Mouse (Mus musculus): ENCODE data around the gene Gse1. TPM values are rescaled to one million over a fixed set of nuclear protein-coding genes. Genes with fewer than 3 reads are reported as not detected.
"Not testable (repeated sequence)": the region's sequence is repeated elsewhere in the genome, so short reads cannot be mapped to it uniquely, and the experiment has no call there.

Gse1 gene
- polyA plus RNA-seq, 1 experiment from 2014 or later, result 15.4 TPM

GRCm38 (mm10) chr8:120324555-120324954 is 96.3 kb downstream of the Gse1 start:
- Histone ChIP-seq H3K4me1 (replicated peaks) (peaks cover 47% of the 10 kb centered on the region), H3K27me3 (no peaks in the 10 kb centered on the region), H3K4me3 (no peak overlapping the region), H3K9ac (no peak overlapping the region), H3K9me3 (no peaks in the 10 kb centered on the region), H3K4me2 (no peak overlapping the region), H3K27ac (replicated peaks) (no peak overlapping the region), H3K36me3 (no peaks in the 10 kb centered on the region)
- no peak for ATAC-seq (ENCODE audit: low FRiP score, low read depth)
- 58% methylated on average over 3 of the region's 3 CpGs for WGBS

DNA sequence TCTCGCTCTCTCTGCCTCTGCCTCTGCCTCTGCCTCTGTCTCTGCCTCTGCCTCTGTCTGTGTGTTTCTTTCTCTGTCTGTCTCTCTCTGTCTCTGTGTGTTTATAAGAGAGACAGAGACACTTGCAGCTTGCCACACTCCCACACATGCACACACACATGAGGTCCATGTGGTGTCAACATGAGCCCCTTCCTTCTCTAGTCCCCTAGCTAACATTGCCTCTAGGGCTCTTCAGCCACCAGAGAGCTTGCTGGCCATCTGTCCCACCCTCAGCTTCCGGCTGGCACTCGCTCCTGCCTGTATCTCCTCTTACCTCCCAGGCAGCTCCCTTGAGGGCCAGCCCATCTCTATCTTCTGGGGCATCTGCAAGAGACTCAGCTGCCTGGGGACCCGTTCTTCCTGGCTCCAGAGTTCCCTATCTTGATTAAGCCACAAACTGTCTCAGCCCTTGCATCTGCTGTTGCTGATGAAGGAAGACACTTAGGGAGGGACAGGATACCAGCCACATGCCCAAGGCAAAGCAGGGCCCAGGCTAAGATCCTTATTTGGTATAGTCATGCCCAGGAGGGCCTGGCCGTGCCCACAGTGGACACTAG is 97.0 kb downstream of the Gse1 start:
- 49% methylated on average over 5 of the region's 5 CpGs for WGBS
- H3K4me1 ChIP-seq (replicated peaks), result peaks cover 49% of the 10 kb centered on the region
- no peaks in the 10 kb centered on the region for H3K36me3 ChIP-seq
- H3K4me2 ChIP-seq, result no peak overlapping the region
- no peaks in the 10 kb centered on the region for H3K9me3 ChIP-seq
- no peak overlapping the region for H3K27ac ChIP-seq (replicated peaks)
- no peaks in the 10 kb centered on the region for H3K27me3 ChIP-seq
- H3K9ac ChIP-seq, result no peak overlapping the region
- ATAC-seq (ENCODE audit: low FRiP score, low read depth), result no peak
- H3K4me3 ChIP-seq, result no peak overlapping the region

DNA sequence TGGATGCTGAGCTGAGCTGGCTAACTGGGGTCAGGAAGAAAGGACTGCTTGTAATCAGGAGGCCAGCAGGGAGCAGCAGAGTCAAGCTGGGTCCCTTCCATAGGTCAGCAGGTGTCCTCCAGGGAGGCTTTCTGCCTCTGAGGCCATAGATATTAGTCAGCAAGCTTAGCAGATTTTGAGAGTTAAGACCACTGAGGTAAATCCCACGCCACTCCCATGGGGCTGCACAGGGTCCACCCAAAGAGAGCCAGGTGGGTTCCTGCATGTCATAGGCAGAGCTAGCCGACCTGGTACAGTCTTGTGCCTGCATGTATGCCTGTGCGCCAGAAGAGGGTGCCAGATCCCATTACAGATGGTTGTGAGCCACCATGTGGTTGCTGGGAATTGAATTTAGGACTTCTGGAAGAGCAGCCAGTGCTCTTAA is 98.9 kb downstream of the Gse1 start:
- Histone ChIP-seq H3K4me2 (no peak overlapping the region), H3K4me1 (replicated peaks) (peaks cover 47% of the 10 kb centered on the region), H3K9me3 (no peaks in the 10 kb centered on the region), H3K9ac (no peak overlapping the region), H3K27me3 (no peaks in the 10 kb centered on the region), H3K4me3 (no peak overlapping the region), H3K36me3 (no peaks in the 10 kb centered on the region), H3K27ac (replicated peaks) (no peak overlapping the region)
- ATAC-seq (ENCODE audit: low FRiP score, low read depth), result no peak
- WGBS, result 48% methylated on average over 3 of the region's 3 CpGs

GRCm38 (mm10) chr8:120328361-120329022 is 100.2 kb downstream of the Gse1 start:
- no peak overlapping the region for H3K9ac ChIP-seq
- no peaks in the 10 kb centered on the region for H3K36me3 ChIP-seq
- H3K27ac ChIP-seq (replicated peaks), result no peak overlapping the region
- H3K4me3 ChIP-seq, result no peak overlapping the region
- peaks cover 34% of the 10 kb centered on the region for H3K4me1 ChIP-seq (replicated peaks)
- H3K4me2 ChIP-seq, result no peak overlapping the region
- no peaks in the 10 kb centered on the region for H3K27me3 ChIP-seq
- WGBS, result 92% methylated on average over 13 of the region's 13 CpGs
- no peaks in the 10 kb centered on the region for H3K9me3 ChIP-seq
- ATAC-seq (ENCODE audit: low FRiP score, low read depth), result no peak

- H3K9ac ChIP-seq, result no peak overlapping the region
- no peaks in the 10 kb centered on the region for H3K36me3 ChIP-seq
Measured at GRCm38 (mm10) chr8:120329030-120329748, 100.9 kb downstream of the Gse1 start.

GRCm38 (mm10) chr8:120331027-120331426 is 102.8 kb downstream of the Gse1 start:
- H3K27ac ChIP-seq (replicated peaks), result no peak overlapping the region
- no peak for ATAC-seq (ENCODE audit: low FRiP score, low read depth)
- H3K36me3 ChIP-seq, result no peaks in the 10 kb centered on the region
- H3K9ac ChIP-seq, result no peak overlapping the region
- WGBS, result 89% methylated on average over 7 of the region's 7 CpGs
- H3K9me3 ChIP-seq, result no peaks in the 10 kb centered on the region
- no peak overlapping the region for H3K4me3 ChIP-seq
- H3K4me2 ChIP-seq, result no peak overlapping the region
- H3K4me1 ChIP-seq (replicated peaks), result peaks cover 32% of the 10 kb centered on the region
- H3K27me3 ChIP-seq, result no peaks in the 10 kb centered on the region

More at GRCm38 (mm10) chr8:120329030-120329748, 100.9 kb downstream of the Gse1 start:
- H3K4me2 ChIP-seq, result no peak overlapping the region
- no peak overlapping the region for H3K27ac ChIP-seq (replicated peaks)
- H3K4me3 ChIP-seq, result no peak overlapping the region
- no peaks in the 10 kb centered on the region for H3K27me3 ChIP-seq
- 72% methylated on average over 11 of the region's 11 CpGs for WGBS
- H3K9me3 ChIP-seq, result no peaks in the 10 kb centered on the region
- peaks cover 27% of the 10 kb centered on the region for H3K4me1 ChIP-seq (replicated peaks)
- peak; percentile 51 for ATAC-seq (ENCODE audit: low FRiP score, low read depth)

DNA sequence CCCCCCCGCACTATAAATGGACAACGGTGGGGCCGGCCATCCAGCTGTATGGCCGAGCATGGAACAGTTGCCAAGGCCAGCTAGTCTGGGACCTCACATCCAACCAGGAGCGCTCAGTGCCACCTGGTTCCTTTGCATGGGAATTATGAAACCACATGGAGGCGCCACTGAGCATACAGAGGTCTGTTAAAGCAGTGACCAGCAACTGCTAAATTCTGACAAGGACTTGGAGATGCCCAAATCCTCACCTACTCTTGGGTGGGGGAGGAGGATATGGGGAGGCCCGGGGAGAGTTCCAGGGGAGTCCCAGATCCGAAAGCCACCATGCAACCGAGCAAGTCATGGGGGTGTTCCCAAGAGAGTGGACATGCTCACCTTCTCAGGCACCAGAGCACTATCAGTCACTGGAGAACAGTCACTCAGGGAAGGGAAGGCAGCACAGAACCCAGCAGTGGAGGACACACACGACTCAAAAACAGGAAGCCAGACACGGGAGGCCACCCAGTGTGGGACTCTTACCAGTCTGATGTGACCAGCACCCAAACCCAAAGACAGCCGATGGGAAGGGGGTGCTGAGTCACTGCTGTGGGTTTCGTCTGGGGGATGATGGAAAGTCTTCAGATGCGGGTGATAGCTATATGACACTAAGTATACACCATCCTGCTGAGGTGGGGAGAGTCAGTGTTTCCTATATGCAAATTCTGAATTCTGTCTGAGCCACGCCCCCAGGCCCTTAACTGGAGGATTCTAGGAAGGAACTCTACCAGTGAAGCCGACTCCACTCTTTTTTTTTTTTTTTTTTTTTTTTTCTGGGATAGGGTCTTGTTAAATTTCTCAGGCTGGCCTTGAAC is 104.3 kb downstream of the Gse1 start:
- Histone ChIP-seq H3K27me3 (no peaks in the 10 kb centered on the region), H3K9ac (no peak overlapping the region), H3K4me2 (no peak overlapping the region), H3K36me3 (no peaks in the 10 kb centered on the region), H3K9me3 (no peaks in the 10 kb centered on the region), H3K4me3 (no peak overlapping the region), H3K4me1 (replicated peaks) (peaks cover 36% of the 10 kb centered on the region), H3K27ac (replicated peaks) (no peak overlapping the region)
- no peak for ATAC-seq (ENCODE audit: low FRiP score, low read depth)
- WGBS, result 76% methylated on average over 16 of the region's 16 CpGs

DNA sequence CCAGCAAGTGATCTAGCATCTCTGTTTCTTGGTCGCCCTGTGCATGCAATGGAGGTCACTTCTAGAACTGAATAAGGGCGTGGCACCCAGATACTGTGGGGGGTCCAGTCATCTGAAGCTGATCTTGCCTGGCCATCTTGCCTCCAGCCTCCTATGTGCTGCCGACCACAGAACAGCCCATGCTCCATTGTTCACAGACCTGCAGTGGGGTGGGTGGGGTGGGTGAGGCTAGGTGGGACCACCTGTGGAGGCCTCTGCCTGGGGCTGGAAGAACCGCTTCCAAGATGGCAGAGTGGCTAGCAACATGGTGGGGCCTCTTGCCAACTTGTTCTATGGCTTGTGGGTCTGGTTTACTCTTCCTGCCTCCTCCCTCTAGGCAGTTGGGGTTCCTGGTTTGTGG is 105.4 kb downstream of the Gse1 start:
- no peak for ATAC-seq (ENCODE audit: low FRiP score, low read depth)
- Histone ChIP-seq H3K36me3 (no peaks in the 10 kb centered on the region), H3K9me3 (no peaks in the 10 kb centered on the region), H3K4me3 (no peak overlapping the region), H3K27ac (replicated peaks) (no peak overlapping the region), H3K4me1 (replicated peaks) (peaks cover 33% of the 10 kb centered on the region), H3K9ac (no peak overlapping the region), H3K27me3 (no peaks in the 10 kb centered on the region), H3K4me2 (no peak overlapping the region)
- 85% methylated on average over 4 of the region's 4 CpGs for WGBS

- H3K9ac ChIP-seq, result not testable (repeated sequence)
- H3K4me1 ChIP-seq (replicated peaks), result peaks cover 28% of the 10 kb centered on the region
- whole genome bisulfite sequencing, result 57% methylated on average over 3 of the region's 3 CpGs
Measured at GRCm38 (mm10) chr8:120334261-120334660, 106.0 kb downstream of the Gse1 start.

GRCm38 (mm10) chr8:120334878-120335261 is 106.6 kb downstream of the Gse1 start:
- H3K4me2 ChIP-seq, result no peak overlapping the region
- peaks cover 29% of the 10 kb centered on the region for H3K4me1 ChIP-seq (replicated peaks)
- 9% methylated on average over 5 of the region's 5 CpGs for WGBS

More at GRCm38 (mm10) chr8:120334261-120334660, 106.0 kb downstream of the Gse1 start:
- not testable (repeated sequence) for H3K4me2 ChIP-seq; H3K9me3 ChIP-seq; H3K36me3 ChIP-seq; H3K4me3 ChIP-seq; H3K27me3 ChIP-seq; ATAC-seq (ENCODE audit: low FRiP score, low read depth)
- peak overlapping the region; percentile 75 for H3K27ac ChIP-seq (replicated peaks)

DNA sequence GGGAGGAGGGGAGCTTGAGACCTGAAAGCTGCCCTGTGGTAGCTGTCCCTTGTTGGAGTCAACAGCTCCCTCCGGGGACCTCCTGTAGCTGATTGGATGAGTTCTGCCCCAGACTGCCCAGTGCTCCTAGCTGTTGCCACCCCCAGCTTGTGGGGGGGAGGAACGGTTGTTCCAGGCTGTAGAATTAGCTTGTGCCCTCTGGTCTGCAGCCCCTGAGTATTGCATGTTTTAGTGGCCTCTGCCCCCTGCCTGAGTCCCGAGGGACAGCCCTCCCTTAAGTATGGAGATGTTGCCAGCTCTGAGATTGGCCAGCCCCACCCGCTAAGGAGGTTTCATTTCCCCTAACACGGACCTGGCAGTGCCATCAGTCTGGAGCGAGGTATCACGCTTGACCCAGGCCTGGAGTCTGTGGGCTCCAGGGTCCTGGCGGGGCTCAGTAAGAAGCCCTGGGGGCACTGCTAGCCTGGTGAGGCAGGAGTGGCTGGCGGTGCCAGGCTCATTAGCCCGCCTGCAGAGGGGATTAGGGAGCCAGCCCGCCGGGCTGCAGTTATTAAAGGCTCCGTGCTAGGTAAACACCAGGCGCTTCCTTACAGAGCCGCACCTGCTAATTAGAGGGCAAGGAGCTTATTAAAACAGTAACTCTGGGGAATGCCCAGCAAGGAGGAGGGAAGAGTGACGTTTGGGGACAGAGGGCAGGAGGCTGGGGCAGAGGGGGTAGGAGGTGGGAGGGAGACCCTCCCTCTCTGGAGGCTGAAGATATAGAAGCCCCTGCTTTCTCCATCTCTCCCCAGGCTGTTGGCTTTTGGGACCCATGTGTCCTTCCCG is 107.2 kb downstream of the Gse1 start:
- 4% methylated on average over 17 of the region's 17 CpGs for WGBS
- no peaks in the 10 kb centered on the region for H3K27me3 ChIP-seq
- ATAC-seq (ENCODE audit: low FRiP score, low read depth), result peak; percentile 33; the same call in 1 of the 2 replicates

More at GRCm38 (mm10) chr8:120334878-120335261, 106.6 kb downstream of the Gse1 start:
- H3K9ac ChIP-seq, result peak overlapping the region; percentile 12; the same call in 1 of the 2 replicates
- H3K36me3 ChIP-seq, result no peaks in the 10 kb centered on the region
- H3K4me3 ChIP-seq, result no peak overlapping the region
- H3K27me3 ChIP-seq, result no peaks in the 10 kb centered on the region
- H3K9me3 ChIP-seq, result no peaks in the 10 kb centered on the region
- peak overlapping the region; percentile 75 for H3K27ac ChIP-seq (replicated peaks)
- 0 out of 2 replicates have a peak, but pooled peaks have one; percentile 9 for ATAC-seq (ENCODE audit: low FRiP score, low read depth)

More for the DNA sequence above, 107.2 kb downstream of the Gse1 start:
- H3K36me3 ChIP-seq, result no peaks in the 10 kb centered on the region
- peaks cover 34% of the 10 kb centered on the region for H3K4me1 ChIP-seq (replicated peaks)
- H3K9me3 ChIP-seq, result no peaks in the 10 kb centered on the region
- peak overlapping the region; percentile 14 for H3K4me2 ChIP-seq
- H3K27ac ChIP-seq (replicated peaks), result peak overlapping the region; percentile 75
- H3K9ac ChIP-seq, result 0 out of 2 replicates have a peak overlapping the region, but pooled peaks have one; percentile 12
- no peak overlapping the region for H3K4me3 ChIP-seq
